Mouse (Mus musculus) heart, postnatal 0 days (tissue): Measurements from ENCODE around the gene Tgfbr3. TPM values are rescaled to one million over a fixed set of nuclear protein-coding genes. Genes with fewer than 3 reads are reported as not detected.

Source experiments
- ATAC-seq: fragments of 200-750 bp; cut with Nextera tagmentation; 2 replicates; pipeline ENCODE4 v1.8.0; 2017; ENCODE audit warnings: low read depth, moderate number of reproducible peaks, moderate library complexity; ENCODE audit not compliant: insufficient read depth
- DNase-seq: peaks from one replicate; pipeline ENCODE4 v3.0.0-alpha.2; 2016; ENCODE audit warnings: low spot score
- H3K27ac ChIP-seq: fragments of 300-500 bp; sonication (generic); 2 replicates; pipeline ENCODE4 v1.5.1; 2014; ENCODE audit warnings: low read depth, mild to moderate bottlenecking
- H3K27me3 ChIP-seq: fragments of 300-500 bp; sonication (generic); 2 replicates; pipeline ENCODE4 v1.6.1; 2014; ENCODE audit warnings: low read length, mixed read lengths; ENCODE audit not compliant: control insufficient read depth, insufficient read depth
- H3K36me3 ChIP-seq: fragments of 300-500 bp; sonication (generic); replicated peaks from 2 replicates; pipeline ENCODE4 v1.6.1; 2014; ENCODE audit warnings: low read length, mixed read lengths; ENCODE audit not compliant: control insufficient read depth, insufficient read depth
- H3K4me1 ChIP-seq: fragments of 300-500 bp; sonication (generic); 2 replicates; pipeline ENCODE4 v1.6.1; 2014; ENCODE audit warnings: antibody characterized with exemption; ENCODE audit not compliant: control insufficient read depth, insufficient read depth
- H3K4me2 ChIP-seq: fragments of 300-500 bp; sonication (generic); 2 replicates; pipeline ENCODE4 v1.6.1; 2014; ENCODE audit warnings: low read depth, mild to moderate bottlenecking, low read length, moderate library complexity
- H3K4me3 ChIP-seq: fragments of 300-500 bp; sonication (generic); 2 replicates; pipeline ENCODE4 v1.5.1; 2014; ENCODE audit warnings: low read depth, low read length
- H3K9ac ChIP-seq: fragments of 300-500 bp; sonication (generic); replicated peaks from 2 replicates; pipeline ENCODE4 v1.6.1; 2014; ENCODE audit warnings: low read depth, low read length, mixed read lengths
- H3K9me3 ChIP-seq: fragments of 300-500 bp; sonication (generic); replicated peaks from 2 replicates; pipeline ENCODE4 v1.6.1; 2016; ENCODE audit warnings: low read length; ENCODE audit not compliant: control insufficient read depth
- CTCF ChIP-seq: IDR thresholded peaks from 2 replicates; pipeline ENCODE4 v1.5.1; 2016; ENCODE audit warnings: antibody characterized with exemption, control low read depth, low read depth
- EP300 ChIP-seq: IDR thresholded peaks from 2 replicates; pipeline ENCODE4 v1.6.1; 2016; ENCODE audit warnings: antibody characterized with exemption, low read depth
- WGBS: fragments of 180-500 bp; shearing (Covaris S2); extraction: QIAGEN DNeasy Blood & Tissue Kit; methylation state at CpG from one replicate; pipeline ENCODE4 v1.1.7; 2014; 5-methylcytosine and 5-hydroxymethylcytosine counted together
- polyA plus RNA-seq: library from polyadenylated mRNA; unstranded; fragments of >200 nt; fragmentation: Nextera tagmentation; extraction: Ambion mirVana; gene quantifications from 2 replicates; pipeline ENCODE4 v1.2.1, GENCODE M21; 2015
- total RNA-seq: library from RNA; depleted of rRNA; stranded (reverse); fragments of >200 nt; gene quantifications from 2 replicates; pipeline ENCODE4 v1.2.3, GENCODE M21; 2014; ENCODE audit warnings: low replicate concordance

Tgfbr3 gene
- total and polyA plus RNA-seq, 2 experiments from 2014 or later: 11.8 to 60.6 TPM

DNA sequence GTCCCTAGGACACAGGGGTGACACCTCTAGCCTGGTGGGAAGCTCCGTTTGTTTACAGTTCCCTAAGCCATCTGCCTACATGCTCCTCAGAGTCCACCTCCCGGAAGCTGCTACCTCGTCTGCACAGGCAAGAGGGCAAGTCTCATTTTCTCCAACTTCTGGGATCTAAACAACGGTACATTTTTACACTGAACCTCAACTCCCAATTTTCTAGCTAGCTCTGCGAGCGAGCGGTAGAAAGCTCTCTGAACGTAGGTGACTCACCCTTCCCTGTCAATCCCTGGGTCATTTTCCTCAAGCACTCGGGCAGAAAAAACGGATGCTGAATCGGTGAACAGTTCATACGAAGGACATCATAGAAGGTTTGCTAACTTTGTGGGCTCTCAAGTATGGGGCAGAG, 122.1 kb downstream of the Tgfbr3 start:
- TF ChIP-seq EP300: no peak
- TF ChIP-seq CTCF: no peak
- peak overlapping the region; percentile 14 for H3K4me3 ChIP-seq
- H3K9me3 ChIP-seq: no peaks in the 10 kb centered on the region
- 21% methylated on average over 12 of the region's 12 CpGs for WGBS
- H3K4me1 ChIP-seq: peaks cover 34% of the 10 kb centered on the region
- ATAC-seq: peak; percentile 36; the same call in 1 of the 2 replicates
- H3K4me2 ChIP-seq: peak overlapping the region; percentile 50
- H3K27me3 ChIP-seq: no peaks in the 10 kb centered on the region
- peak overlapping the region; percentile 44; the same call in 1 of the 2 replicates for H3K9ac ChIP-seq
- H3K36me3 ChIP-seq: no peaks in the 10 kb centered on the region
- peak overlapping the region; percentile 90 for H3K27ac ChIP-seq
- peak; percentile 40 for DNase-seq

DNA sequence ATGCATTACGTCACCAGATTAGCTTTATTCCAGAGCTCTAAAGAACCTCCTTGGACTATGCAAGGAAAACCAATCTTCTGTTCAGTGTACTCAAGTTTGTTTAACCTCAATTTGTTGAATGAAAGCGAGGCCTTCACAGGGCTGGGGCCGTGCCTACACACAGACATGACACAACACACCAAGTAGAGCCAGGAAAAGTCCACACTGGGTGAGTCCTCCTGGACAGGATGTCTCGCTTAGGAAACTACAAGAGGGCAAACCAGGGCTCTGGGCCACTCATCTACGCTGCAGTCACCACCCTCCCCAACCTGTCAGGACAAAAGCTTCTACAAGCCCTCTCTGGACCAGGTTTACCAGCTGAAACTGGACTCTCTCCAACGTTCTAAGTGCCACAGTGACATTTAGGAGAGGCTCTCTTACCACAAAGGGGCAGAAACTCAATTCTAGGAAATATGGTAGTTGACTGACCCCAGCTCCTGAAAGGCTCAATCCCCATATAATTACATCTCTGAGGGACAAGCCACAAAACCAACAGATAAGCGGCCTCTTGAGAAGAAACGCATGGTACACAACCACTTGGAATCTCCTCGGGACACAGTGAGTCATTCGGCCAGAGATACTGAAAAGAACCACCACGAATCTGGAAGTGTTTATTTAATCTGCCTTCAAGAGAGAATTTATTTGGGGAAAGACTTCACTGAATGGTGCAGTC, 122.6 kb downstream of the Tgfbr3 start:
- ATAC-seq (peak; percentile 67), DNase-seq (peak; percentile 67)
- H3K4me1 ChIP-seq: peaks cover 34% of the 10 kb centered on the region
- no peaks in the 10 kb centered on the region for H3K9me3 ChIP-seq
- H3K36me3 ChIP-seq: no peaks in the 10 kb centered on the region
- peak overlapping the region; percentile 50 for H3K4me2 ChIP-seq
- no peak for TF ChIP-seq CTCF
- no peak for TF ChIP-seq EP300
- peak overlapping the region; percentile 44; the same call in 1 of the 2 replicates for H3K9ac ChIP-seq
- H3K4me3 ChIP-seq: peak overlapping the region; percentile 14; the same call in 1 of the 2 replicates
- peak overlapping the region; percentile 90 for H3K27ac ChIP-seq
- WGBS: 28% methylated on average over 11 of the region's 11 CpGs
- no peaks in the 10 kb centered on the region for H3K27me3 ChIP-seq

DNA sequence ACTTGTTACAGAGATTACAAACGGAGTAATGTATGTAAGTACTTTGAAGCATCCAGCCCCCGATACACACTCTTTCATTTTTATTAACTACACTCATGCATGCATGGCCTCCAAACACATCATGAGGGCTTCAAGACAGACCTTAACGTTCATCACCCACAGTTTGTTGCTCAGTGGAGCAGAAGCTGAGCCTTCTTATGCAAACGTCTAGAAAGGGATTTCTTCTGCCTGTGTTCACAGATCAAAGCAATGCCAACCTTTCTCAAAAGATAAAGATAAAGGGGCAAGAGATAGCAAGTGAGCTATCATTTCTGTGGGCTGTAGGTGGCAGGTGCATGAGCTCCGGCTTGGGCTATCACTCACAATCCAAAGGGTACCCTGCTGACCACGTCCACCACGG, 123.7 kb downstream of the Tgfbr3 start:
- TF ChIP-seq EP300 (no peak), CTCF (no peak)
- Histone ChIP-seq H3K4me1 (peaks cover 34% of the 10 kb centered on the region), H3K27ac (no peak overlapping the region), H3K4me3 (no peak overlapping the region), H3K4me2 (no peak overlapping the region), H3K9ac (no peak overlapping the region), H3K27me3 (no peaks in the 10 kb centered on the region), H3K9me3 (no peaks in the 10 kb centered on the region), H3K36me3 (no peaks in the 10 kb centered on the region)
- no peak for DNase-seq
- WGBS: 72% methylated on average over 7 of the region's 7 CpGs
- no peak for ATAC-seq

DNA sequence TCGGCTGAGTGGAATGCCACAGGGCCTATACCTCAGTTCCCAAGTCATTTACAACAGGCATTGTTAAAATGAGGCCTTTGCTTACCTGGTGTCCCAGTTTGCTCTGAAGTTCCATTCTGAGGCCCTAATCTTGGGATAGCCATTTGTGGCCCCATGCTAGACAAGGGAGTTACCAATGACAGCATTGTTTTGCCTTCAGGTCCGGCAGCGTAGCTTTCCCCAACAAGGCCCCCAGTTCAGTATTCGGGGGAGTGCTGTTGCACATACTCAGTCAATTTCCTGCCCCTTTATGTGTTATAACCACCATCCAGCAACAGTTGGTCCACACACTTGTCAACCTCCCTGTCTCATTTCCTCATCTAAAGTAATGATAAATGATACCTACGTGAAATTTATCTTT, 124.2 kb downstream of the Tgfbr3 start:
- H3K4me2 ChIP-seq: no peak overlapping the region
- H3K4me3 ChIP-seq: no peak overlapping the region
- H3K9me3 ChIP-seq: no peaks in the 10 kb centered on the region
- 76% methylated on average over 5 of the region's 5 CpGs for WGBS
- H3K27ac ChIP-seq: no peak overlapping the region
- no peak for ATAC-seq
- no peak for TF ChIP-seq EP300
- no peak for TF ChIP-seq CTCF
- no peak for DNase-seq
- H3K4me1 ChIP-seq: peaks cover 34% of the 10 kb centered on the region
- no peaks in the 10 kb centered on the region for H3K27me3 ChIP-seq
- no peaks in the 10 kb centered on the region for H3K36me3 ChIP-seq
- H3K9ac ChIP-seq: no peak overlapping the region

DNA sequence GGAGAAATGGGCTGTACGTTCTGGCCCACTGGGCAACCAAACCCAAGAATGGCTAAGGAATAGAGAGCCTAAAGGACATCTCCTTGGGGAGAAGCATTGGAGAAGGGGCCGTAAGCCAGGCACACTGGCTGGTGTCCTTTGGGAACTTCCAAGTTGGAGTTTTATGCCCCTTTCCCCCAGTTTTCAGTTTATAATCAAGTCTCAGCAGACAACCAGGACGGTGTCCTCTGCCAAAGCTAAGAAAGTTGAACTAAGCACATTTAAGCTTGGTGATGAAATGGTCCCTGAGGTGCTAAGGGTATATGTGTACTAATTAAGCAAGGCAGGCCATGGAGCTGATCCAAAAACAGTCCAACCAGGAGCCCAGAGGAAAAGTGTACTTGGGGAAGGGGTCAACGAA, 124.6 kb downstream of the Tgfbr3 start:
- ATAC-seq: no peak
- H3K4me2 ChIP-seq: no peak overlapping the region
- H3K4me3 ChIP-seq: no peak overlapping the region
- no peaks in the 10 kb centered on the region for H3K36me3 ChIP-seq
- TF ChIP-seq EP300: no peak
- no peak for TF ChIP-seq CTCF
- DNase-seq: no peak
- H3K27me3 ChIP-seq: no peaks in the 10 kb centered on the region
- no peaks in the 10 kb centered on the region for H3K9me3 ChIP-seq
- H3K9ac ChIP-seq: no peak overlapping the region
- WGBS: 84% methylated on average over 4 of the region's 4 CpGs
- H3K27ac ChIP-seq: no peak overlapping the region
- H3K4me1 ChIP-seq: peaks cover 34% of the 10 kb centered on the region

DNA sequence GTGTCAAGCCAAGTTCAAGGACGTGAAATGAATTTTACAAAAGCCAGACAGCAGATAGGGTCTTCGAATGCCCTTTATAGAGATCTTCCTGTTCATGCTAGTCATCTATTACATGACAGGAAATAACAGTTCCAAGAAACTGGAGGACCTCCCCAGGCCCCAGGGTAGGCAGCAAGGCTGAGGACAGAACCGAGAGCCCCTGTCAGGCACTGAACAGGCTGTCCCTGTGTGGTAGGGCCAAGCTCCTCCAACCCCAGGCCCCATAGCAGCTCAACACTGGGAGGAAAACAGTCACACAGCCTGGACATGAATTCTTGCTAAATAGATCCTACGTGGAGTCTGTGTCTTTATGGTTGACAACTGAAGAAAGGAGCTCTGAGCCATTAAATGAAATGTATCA, 125.3 kb downstream of the Tgfbr3 start:
- no peaks in the 10 kb centered on the region for H3K36me3 ChIP-seq
- H3K4me1 ChIP-seq: peaks cover 34% of the 10 kb centered on the region
- H3K4me3 ChIP-seq: no peak overlapping the region
- H3K9me3 ChIP-seq: no peaks in the 10 kb centered on the region
- TF ChIP-seq CTCF: no peak
- TF ChIP-seq EP300: no peak
- no peak overlapping the region for H3K27ac ChIP-seq
- H3K9ac ChIP-seq: no peak overlapping the region
- no peak for ATAC-seq
- no peak for DNase-seq
- H3K27me3 ChIP-seq: no peaks in the 10 kb centered on the region
- WGBS: 63% methylated on average over 4 of the region's 4 CpGs
- no peak overlapping the region for H3K4me2 ChIP-seq
